Mouse (Mus musculus): ENCODE data around the gene H1fnt. TPM values are rescaled to one million over a fixed set of nuclear protein-coding genes. Genes with fewer than 3 reads are reported as not detected.

The H1fnt gene
- total RNA-seq (2014; rRNA removed), result not detected in 2 replicates
- polyA plus RNA-seq (2015; fragmentation: Nextera tagmentation; extraction: Ambion mirVana), result not detected in 2 replicates

DNA sequence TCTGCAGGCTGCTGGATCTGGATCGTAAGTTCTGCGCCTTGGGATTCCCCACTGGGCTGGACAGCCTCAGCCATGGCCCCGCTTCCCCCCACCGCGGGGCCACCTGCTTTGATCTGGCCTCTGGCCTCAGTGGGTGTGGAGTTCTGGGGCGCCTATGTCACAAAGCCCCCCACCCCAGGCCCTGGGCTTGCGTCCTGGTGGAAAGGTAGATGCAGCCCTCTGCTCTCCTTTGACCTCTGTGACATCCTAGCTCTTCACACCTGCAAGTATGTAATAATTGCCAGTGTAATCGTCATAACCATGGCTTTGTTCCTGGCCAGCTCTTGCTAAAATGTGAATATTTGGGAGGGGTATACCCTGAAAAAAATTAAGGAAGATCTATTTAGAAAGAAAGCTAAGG is at the start of gene H1fnt:
Gene H1fnt, minus strand, starts transcription at position 101 of the 400 bp plus-strand sequence.
- WGBS, result 88% methylated on average over 8 of the region's 8 CpGs
- no peak for ATAC-seq (ENCODE audit: low FRiP score)
- no peak for DNase-seq (ENCODE audit: low spot score)

DNA sequence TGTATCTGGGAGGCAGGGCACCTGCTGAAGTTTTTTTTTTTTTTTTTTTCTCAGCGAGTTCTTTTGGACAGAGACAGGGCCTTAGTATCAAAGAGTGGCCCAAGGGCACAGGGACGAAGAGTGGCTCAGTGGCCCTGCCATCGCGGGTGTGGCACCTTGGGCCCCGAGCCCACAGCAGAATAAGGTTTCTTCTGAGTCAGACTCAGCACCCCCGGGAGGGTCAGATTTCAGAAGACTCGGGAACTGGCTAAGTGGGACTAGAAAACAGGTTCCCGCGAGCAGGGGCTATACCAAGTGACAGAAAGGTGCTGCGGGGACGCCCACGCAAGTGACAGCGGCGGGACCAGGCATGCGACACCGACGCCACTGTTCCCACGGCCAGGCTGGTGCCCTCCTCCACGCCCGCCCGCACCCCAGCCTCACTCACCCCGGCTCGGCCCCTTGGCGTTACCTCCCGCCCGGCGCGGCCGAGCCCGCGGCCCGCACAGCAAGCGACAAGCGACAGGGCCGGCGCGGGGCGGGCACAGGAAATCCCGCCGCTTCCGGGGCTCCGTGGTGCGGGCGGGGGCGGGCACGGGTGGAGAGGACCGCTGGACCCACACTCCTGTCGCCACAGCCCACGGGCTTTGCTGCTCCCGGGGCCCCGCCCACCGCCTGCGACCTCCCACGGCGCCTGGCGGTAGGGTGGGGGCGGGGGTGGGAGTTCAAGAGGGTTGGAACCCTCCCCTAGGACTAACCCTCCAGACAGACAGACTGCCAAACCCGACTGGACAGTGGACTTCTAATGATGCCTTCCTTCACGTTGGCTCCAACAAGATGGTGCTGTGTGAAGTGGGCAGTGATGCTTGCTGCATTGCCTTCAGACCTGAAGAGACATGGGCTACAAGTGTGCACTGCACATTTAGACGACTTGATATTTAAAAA is 38.8 kb upstream of the H1fnt start, which contains the start of gene Zfp641:
Gene Zfp641, minus strand, starts transcription at position 534 of the 924 bp plus-strand sequence.
- peak within 1 kb of the TSS; percentile 72 for H3K4me3 ChIP-seq (ENCODE audit: low read depth, low read length)
- 2% methylated on average over 57 of the region's 60 CpGs for WGBS
- TF ChIP-seq CTCF (IDR thresholded peaks at IDR 0.05), result no peak
- H3K4me1 ChIP-seq (ENCODE audit: insufficient read depth, low read length), result no peaks in the 10 kb centered on the region; the same call in 1 of the 2 replicates
- peak; percentile 52 for DNase-seq (ENCODE audit: low spot score)
- peak within 1 kb of the TSS; percentile 69 for H3K4me2 ChIP-seq (ENCODE audit: low read depth, low read length, poor library complexity, severe bottlenecking)
- peaks cover 3% of the 10 kb centered on the region; the same call in 1 of the 2 replicates for H3K36me3 ChIP-seq (ENCODE audit: insufficient read depth, low read length)
- peak; percentile 70 for ATAC-seq (ENCODE audit: low FRiP score)
- H3K9me3 ChIP-seq (ENCODE audit: low read length), result no peaks in the 10 kb centered on the region
- H3K9ac ChIP-seq (replicated peaks; ENCODE audit: low read length, poor library complexity, severe bottlenecking), result peak within 1 kb of the TSS; percentile 83
- peak within 1 kb of the TSS; percentile 60 for H3K27ac ChIP-seq (ENCODE audit: low read depth, low read length)
- no peaks in the 10 kb centered on the region for H3K27me3 ChIP-seq (ENCODE audit: insufficient read depth, low read length)

More for the DNA sequence above, at the start of gene H1fnt:
- no peak within 1 kb of the TSS for H3K27ac ChIP-seq (ENCODE audit: low read depth, low read length)
- H3K27me3 ChIP-seq (ENCODE audit: insufficient read depth, low read length), result no peaks in the 10 kb centered on the region
- H3K9me3 ChIP-seq (ENCODE audit: low read length), result no peaks in the 10 kb centered on the region
- H3K36me3 ChIP-seq (ENCODE audit: insufficient read depth, low read length), result no peaks in the 10 kb centered on the region
- no peaks in the 10 kb centered on the region for H3K4me1 ChIP-seq (ENCODE audit: insufficient read depth, low read length)
- no peak for TF ChIP-seq CTCF (IDR thresholded peaks at IDR 0.05)
- H3K9ac ChIP-seq (replicated peaks; ENCODE audit: low read length, poor library complexity, severe bottlenecking), result no peak within 1 kb of the TSS
- no peak within 1 kb of the TSS for H3K4me3 ChIP-seq (ENCODE audit: low read depth, low read length)
- no peak within 1 kb of the TSS for H3K4me2 ChIP-seq (ENCODE audit: low read depth, low read length, poor library complexity, severe bottlenecking)

DNA sequence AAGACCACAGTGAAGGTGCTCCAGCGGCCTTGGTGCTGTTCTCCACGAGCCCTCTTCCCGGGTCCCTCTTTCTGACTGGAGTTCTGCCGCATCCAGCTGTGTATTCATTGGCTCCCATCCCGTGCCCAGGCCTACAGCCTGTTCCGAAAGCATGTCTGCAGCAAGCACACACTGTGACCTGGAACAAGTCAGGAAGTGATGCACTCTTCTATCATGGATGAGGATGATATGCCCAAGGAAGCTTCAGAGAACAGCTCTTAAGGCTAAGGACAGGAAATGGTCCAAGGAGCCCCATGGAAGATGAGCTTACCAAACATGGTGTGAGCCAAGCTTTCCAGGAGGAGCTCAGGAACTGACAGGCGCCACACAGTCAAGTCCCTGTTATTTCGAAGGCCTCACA is 36.6 kb upstream of the H1fnt start:
- no peaks in the 10 kb centered on the region; the same call in 1 of the 2 replicates for H3K4me1 ChIP-seq (ENCODE audit: insufficient read depth, low read length)
- no peaks in the 10 kb centered on the region for H3K9me3 ChIP-seq (ENCODE audit: low read length)
- H3K9ac ChIP-seq (replicated peaks; ENCODE audit: low read length, poor library complexity, severe bottlenecking), result no peak overlapping the region
- H3K27ac ChIP-seq (ENCODE audit: low read depth, low read length), result no peak overlapping the region
- WGBS, result 93% methylated on average over 8 of the region's 8 CpGs
- H3K4me3 ChIP-seq (ENCODE audit: low read depth, low read length), result no peak overlapping the region
- no peaks in the 10 kb centered on the region for H3K27me3 ChIP-seq (ENCODE audit: insufficient read depth, low read length)
- no peak overlapping the region for H3K4me2 ChIP-seq (ENCODE audit: low read depth, low read length, poor library complexity, severe bottlenecking)
- TF ChIP-seq CTCF (IDR thresholded peaks at IDR 0.05), result no peak
- DNase-seq (ENCODE audit: low spot score) (no peak), ATAC-seq (ENCODE audit: low FRiP score) (no peak)
- peaks cover 8% of the 10 kb centered on the region for H3K36me3 ChIP-seq (ENCODE audit: insufficient read depth, low read length)

DNA sequence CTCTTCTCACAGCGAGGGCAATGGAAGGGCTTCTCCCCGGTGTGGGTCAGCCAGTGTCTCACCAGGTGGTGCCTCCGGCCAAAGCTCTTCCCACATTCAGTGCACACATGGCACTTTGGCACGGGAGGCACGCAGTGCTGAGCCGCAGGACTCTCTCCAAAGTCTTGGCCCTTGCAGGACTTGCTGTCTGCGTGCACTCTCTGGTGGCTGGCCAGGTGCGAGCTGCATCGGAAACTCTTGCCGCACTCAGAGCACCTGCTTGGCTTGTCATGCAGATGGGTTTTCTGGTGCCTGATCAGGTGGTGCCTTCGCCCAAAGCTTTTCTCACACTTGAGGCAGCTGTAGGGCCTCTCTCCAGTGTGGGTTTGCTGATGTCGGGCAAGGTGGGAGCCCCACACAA is 31.5 kb upstream of the H1fnt start:
- H3K4me2 ChIP-seq (ENCODE audit: low read depth, low read length, poor library complexity, severe bottlenecking), result no peak overlapping the region
- TF ChIP-seq CTCF (IDR thresholded peaks at IDR 0.05), result no peak
- ATAC-seq (ENCODE audit: low FRiP score) (no peak), DNase-seq (ENCODE audit: low spot score) (no peak)
- peaks cover 20% of the 10 kb centered on the region for H3K36me3 ChIP-seq (ENCODE audit: insufficient read depth, low read length)
- no peak overlapping the region for H3K9ac ChIP-seq (replicated peaks; ENCODE audit: low read length, poor library complexity, severe bottlenecking)
- no peaks in the 10 kb centered on the region for H3K4me1 ChIP-seq (ENCODE audit: insufficient read depth, low read length)
- no peak overlapping the region for H3K27ac ChIP-seq (ENCODE audit: low read depth, low read length)
- 70% methylated on average over 12 of the region's 12 CpGs for WGBS
- H3K4me3 ChIP-seq (ENCODE audit: low read depth, low read length), result no peak overlapping the region
- no peaks in the 10 kb centered on the region for H3K27me3 ChIP-seq (ENCODE audit: insufficient read depth, low read length)
- no peaks in the 10 kb centered on the region for H3K9me3 ChIP-seq (ENCODE audit: low read length)

DNA sequence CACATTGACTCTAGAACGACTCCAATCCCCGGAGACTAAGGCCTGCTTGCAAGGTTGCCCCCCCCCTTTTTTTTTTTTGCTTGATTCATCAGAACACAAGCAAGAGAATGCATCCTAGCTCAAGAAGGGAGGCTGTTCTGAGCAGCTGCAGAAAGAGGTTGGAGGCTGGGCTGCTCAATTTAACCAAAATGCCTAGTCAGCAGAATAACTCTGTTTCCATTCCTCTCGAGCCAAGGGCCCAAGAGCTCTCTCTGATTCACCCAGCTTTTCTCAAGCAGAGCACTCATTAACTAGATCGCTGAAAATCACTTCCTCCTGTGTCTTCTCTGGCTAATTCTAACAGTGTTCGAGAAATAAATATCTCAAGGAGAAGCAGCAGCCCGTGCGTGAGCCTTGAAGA is 29.3 kb upstream of the H1fnt start:
- Histone ChIP-seq H3K27me3 (ENCODE audit: insufficient read depth, low read length) (no peaks in the 10 kb centered on the region), H3K4me1 (ENCODE audit: insufficient read depth, low read length) (no peaks in the 10 kb centered on the region), H3K36me3 (ENCODE audit: insufficient read depth, low read length) (peaks cover 18% of the 10 kb centered on the region), H3K4me3 (ENCODE audit: low read depth, low read length) (no peak overlapping the region), H3K4me2 (ENCODE audit: low read depth, low read length, poor library complexity, severe bottlenecking) (no peak overlapping the region), H3K9ac (replicated peaks; ENCODE audit: low read length, poor library complexity, severe bottlenecking) (no peak overlapping the region), H3K27ac (ENCODE audit: low read depth, low read length) (no peak overlapping the region), H3K9me3 (ENCODE audit: low read length) (no peaks in the 10 kb centered on the region)
- no peak for TF ChIP-seq CTCF (IDR thresholded peaks at IDR 0.05)
- ATAC-seq (ENCODE audit: low FRiP score), result no peak
- 81% methylated on average over 7 of the region's 7 CpGs for WGBS
- peak; percentile 8 for DNase-seq (ENCODE audit: low spot score)

DNA sequence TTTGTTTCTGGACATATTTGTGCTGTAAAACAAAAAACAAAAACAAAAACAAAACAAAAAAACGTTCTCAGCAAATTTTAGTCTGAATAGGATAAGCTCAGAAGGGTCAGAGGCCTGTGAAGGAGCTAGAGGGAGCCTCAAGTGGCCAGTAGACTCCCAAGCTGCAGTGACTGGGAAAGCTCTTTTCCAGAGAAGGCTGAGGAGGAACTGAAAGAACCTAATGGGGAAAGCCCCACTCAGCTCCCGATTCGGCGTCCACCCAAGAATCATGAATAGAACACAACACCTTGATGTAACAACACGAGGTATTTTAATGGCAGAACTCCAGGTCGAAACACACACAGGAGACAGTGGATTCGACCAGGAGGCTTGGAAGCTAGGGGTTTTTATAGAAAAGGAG is 683 bp upstream of the H1fnt start:
- Histone ChIP-seq H3K9ac (replicated peaks; ENCODE audit: low read length, poor library complexity, severe bottlenecking) (no peak overlapping the region), H3K27me3 (ENCODE audit: insufficient read depth, low read length) (no peaks in the 10 kb centered on the region), H3K4me2 (ENCODE audit: low read depth, low read length, poor library complexity, severe bottlenecking) (no peak overlapping the region), H3K27ac (ENCODE audit: low read depth, low read length) (no peak overlapping the region), H3K9me3 (ENCODE audit: low read length) (no peaks in the 10 kb centered on the region), H3K36me3 (ENCODE audit: insufficient read depth, low read length) (no peaks in the 10 kb centered on the region), H3K4me1 (ENCODE audit: insufficient read depth, low read length) (no peaks in the 10 kb centered on the region), H3K4me3 (ENCODE audit: low read depth, low read length) (no peak overlapping the region)
- 84% methylated on average over 7 of the region's 7 CpGs for WGBS
- no peak for ATAC-seq (ENCODE audit: low FRiP score)
- no peak for DNase-seq (ENCODE audit: low spot score)
- TF ChIP-seq CTCF (IDR thresholded peaks at IDR 0.05), result no peak

All from midbrain, postnatal 0 days (tissue).